Mouse (Mus musculus) thymus, adult 2 months (tissue): ENCODE measurements around the gene Mlx.

ENCODE experiments used
- CTCF ChIP-seq: fragments of 200-500 bp; IDR thresholded peaks from 2 replicates; pipeline ENCODE4 v1.5.1; 2012; ENCODE audit warnings: mild to moderate bottlenecking, control low read depth, low read length, moderate library complexity, borderline replicate concordance; ENCODE audit not compliant: control insufficient read depth, poor library complexity, insufficient read depth; ENCODE audit errors: extremely low read depth
- POLR2A ChIP-seq: fragments of 200-500 bp; IDR thresholded peaks from 2 replicates; pipeline ENCODE4 v1.6.1; 2012; ENCODE audit warnings: mild to moderate bottlenecking, low read length, control low read depth, moderate library complexity; ENCODE audit not compliant: control insufficient read depth, poor library complexity, insufficient read depth; ENCODE audit errors: extremely low read depth

- TF ChIP-seq CTCF (no peak), POLR2A (no peak)
These were observed 22.3 kb downstream of the Mlx start for GRCm38 (mm10) chr11:101109351-101109750.
